Comparison of ENCODE assay signal across 9 mouse cellular contexts in genomic region chr3:63900021-63900571, GRCm38 (mm10). TPM values are rescaled to one million over a fixed set of nuclear protein-coding genes. Genes with fewer than 3 reads are reported as not detected.
DNase-seq lines count a peak whose midpoint lies in the region; ATAC-seq lines count a peak whose summit lies in the region.
"Had no signal": no experiment of that assay in that cellular context is flagged by ENCODE, and none has a peak within 500 bp of the region (broad histone marks: within the 10 kb centered on the region; RNA-seq: fewer than 3 reads in every experiment).

No protein-coding gene starts in this region.

- H3K27ac ChIP-seq in liver, embryonic 11.5 days (ENCODE audit: low read depth, low read length) = no peak overlapping the region
- H3K27ac ChIP-seq in forebrain, embryonic 10.5 days = peak overlapping the region; percentile 97
- H3K27ac ChIP-seq in neural tube, embryonic 12.5 days = peak overlapping the region; percentile 37; the same call in 1 of the 2 replicates

- no peaks in the 10 kb centered on the region; the same call in 1 of the 2 replicates for H3K4me1 ChIP-seq in liver, embryonic 11.5 days (replicated peaks; ENCODE audit: control insufficient read depth, insufficient read depth, low read length)
- peaks cover 75% of the 10 kb centered on the region for H3K4me1 ChIP-seq in forebrain, embryonic 10.5 days
- H3K4me1 ChIP-seq in neural tube, embryonic 12.5 days = peaks cover 29% of the 10 kb centered on the region

- 5% methylated on average over 12 of the region's 12 CpGs for WGBS in liver, embryonic 11.5 days
- 1% methylated on average over 12 of the region's 12 CpGs for WGBS in forebrain, embryonic 10.5 days
- under 1% methylated on average over 12 of the region's 12 CpGs for WGBS in neural tube, embryonic 12.5 days

- peak overlapping the region; percentile 94 for H3K4me2 ChIP-seq in liver, embryonic 11.5 days
- H3K4me2 ChIP-seq in neural tube, embryonic 12.5 days (replicated peaks) = peak overlapping the region; percentile 85

- peaks cover 13% of the 10 kb centered on the region for H3K27me3 ChIP-seq in liver, embryonic 11.5 days (replicated peaks; ENCODE audit: control insufficient read depth, insufficient read depth, low read length)
- H3K27me3 ChIP-seq in forebrain, embryonic 10.5 days (ENCODE audit: poor library complexity, severe bottlenecking) = no peaks in the 10 kb centered on the region
- H3K27me3 ChIP-seq in neural tube, embryonic 12.5 days (replicated peaks) = no peaks in the 10 kb centered on the region

- no peak for DNase-seq in liver, embryonic 11.5 days (ENCODE audit: low spot score)
- DNase-seq in liver = no peak
- DNase-seq in forebrain, embryonic 10.5 days (ENCODE audit: extremely low spot score, low spot score) = peak; percentile 59
- DNase-seq in kidney, postnatal 14 days = peak; percentile 11
- DNase-seq in spleen, adult 18-20 months = no peak
- DNase-seq in frontal cortex, postnatal 36 days (ENCODE audit: low spot score in 2 of 2) = no peak
- no peak for DNase-seq in adrenal gland, postnatal 14 days

- no peaks in the 10 kb centered on the region for H3K9me3 ChIP-seq in liver, embryonic 11.5 days (ENCODE audit: control insufficient read depth, low read length)
- H3K9me3 ChIP-seq in forebrain, embryonic 10.5 days = no peaks in the 10 kb centered on the region
- H3K9me3 ChIP-seq in neural tube, embryonic 12.5 days = no peaks in the 10 kb centered on the region

- H3K4me3 ChIP-seq in liver, embryonic 11.5 days (ENCODE audit: low read depth, low read length) = peak overlapping the region; percentile 20; the same call in 1 of the 2 replicates
- H3K4me3 ChIP-seq in forebrain, embryonic 10.5 days = peak overlapping the region; percentile 85
- peak overlapping the region; percentile 84 for H3K4me3 ChIP-seq in neural tube, embryonic 12.5 days

- H3K9ac ChIP-seq in liver, embryonic 11.5 days (ENCODE audit: low read depth, low read length) = no peak overlapping the region
- no peak overlapping the region for H3K9ac ChIP-seq in neural tube, embryonic 12.5 days

- no peak for ATAC-seq in liver, embryonic 11.5 days (replicated peaks; ENCODE audit: low FRiP score)
- peak; percentile 7 for ATAC-seq in neural tube, embryonic 12.5 days (ENCODE audit: low FRiP score, low read depth)

- no peaks in the 10 kb centered on the region for H3K36me3 ChIP-seq in liver, embryonic 11.5 days (ENCODE audit: control insufficient read depth, insufficient read depth, low read length)
- H3K36me3 ChIP-seq in forebrain, embryonic 10.5 days (replicated peaks) = no peaks in the 10 kb centered on the region
- no peaks in the 10 kb centered on the region for H3K36me3 ChIP-seq in neural tube, embryonic 12.5 days

RNA-seq across cellular contexts. Expression of gene Plch1, which starts 0.8 kb away (rescaled TPM):
- 0.74 and 0.75 TPM in 2 replicates for polyA plus RNA-seq in liver, embryonic 11.5 days (2014; fragmentation: Nextera tagmentation; extraction: Ambion mirVana)
- 28.7 and 32.8 TPM in 2 replicates for polyA plus RNA-seq in forebrain, embryonic 10.5 days (2016; fragmentation: Nextera tagmentation; extraction: Ambion mirVana)
- 23.6 and 24.2 TPM in 2 replicates for polyA plus RNA-seq in neural tube, embryonic 12.5 days (2016; fragmentation: Nextera tagmentation; extraction: Ambion mirVana)
- 0.11 and 0.15 TPM in 2 replicates for total RNA-seq in adrenal gland, postnatal 14 days (2021)
- polyA plus RNA-seq: liver, adult 2 months had no signal

RNA-seq across cellular contexts. Expression of gene E130311K13Rik, which starts 29.2 kb away (rescaled TPM):
- polyA plus RNA-seq in liver, embryonic 11.5 days (2014; fragmentation: Nextera tagmentation; extraction: Ambion mirVana) = 3.8 and 4.8 TPM in 2 replicates
- polyA plus RNA-seq in forebrain, embryonic 10.5 days (2016; fragmentation: Nextera tagmentation; extraction: Ambion mirVana) = 2.7 and 3.0 TPM in 2 replicates
- polyA plus RNA-seq in neural tube, embryonic 12.5 days (2016; fragmentation: Nextera tagmentation; extraction: Ambion mirVana) = 3.9 TPM in 2 replicates
- total RNA-seq in adrenal gland, postnatal 14 days (2021) = 10.1 and 10.2 TPM in 2 replicates

Comparison
In these comparisons a context has a peak if more than half of its experiments do, and no peak if none do; other contexts are left out.
1. DNase-seq: peak in forebrain, embryonic 10.5 days (single experiment) and kidney, postnatal 14 days (single experiment); none in liver, embryonic 11.5 days (single experiment), liver (single experiment), spleen, adult 18-20 months (0 of 2), frontal cortex, postnatal 36 days (0 of 2) and adrenal gland, postnatal 14 days (single experiment).
2. H3K4me3 ChIP-seq: peak in every context shown above with its lines; median percentile 85 in forebrain, embryonic 10.5 days; 84 in neural tube, embryonic 12.5 days; 20 in liver, embryonic 11.5 days.
3. RNA of gene Plch1, which starts 0.8 kb away (polyA plus RNA-seq): 28.7 to 32.8 TPM in forebrain, embryonic 10.5 days and 23.6 to 24.2 TPM in neural tube, embryonic 12.5 days; 0.74 to 0.75 TPM in liver, embryonic 11.5 days; every median in the first group is over 10 times any median in the second.